Mouse (Mus musculus): ENCODE measurements around the gene Srprb. TPM values are rescaled to one million over a fixed set of nuclear protein-coding genes. Genes with fewer than 3 reads are reported as not detected.

Srprb gene
- 63.4 and 65.4 TPM in 2 replicates for polyA plus RNA-seq (2015; fragmentation: Nextera tagmentation; extraction: Ambion mirVana)

- Histone ChIP-seq H3K4me3 (peak within 1 kb of the TSS; percentile 86), H3K9ac (peak within 1 kb of the TSS; percentile 92), H3K27ac (peak within 1 kb of the TSS; percentile 89), H3K27me3 (no peaks in the 10 kb centered on the region), H3K36me3 (peaks cover 24% of the 10 kb centered on the region), H3K9me3 (no peaks in the 10 kb centered on the region), H3K4me1 (peaks cover 3% of the 10 kb centered on the region; the same call in 1 of the 2 replicates), H3K4me2 (peak within 1 kb of the TSS; percentile 60)
- under 1% methylated on average over 45 of the region's 45 CpGs for WGBS
- peak; percentile 92 for ATAC-seq (ENCODE audit: insufficient number of reproducible peaks, insufficient read depth, low FRiP score, low TSS enrichment, low read depth)
These were observed at the start of gene Srprb for GRCm38 (mm10) chr9:103201561-103202260. Gene Srprb (minus strand): TSS chr9:103202137.

- WGBS = 59% methylated on average over 4 of the region's 4 CpGs
These were observed 46.7 kb upstream of the Srprb start for GRCm38 (mm10) chr9:103248618-103249017.

GRCm38 (mm10) chr9:103246526-103247168 is 44.7 kb upstream of the Srprb start:
- Histone ChIP-seq H3K9me3 (no peaks in the 10 kb centered on the region), H3K4me2 (no peak overlapping the region), H3K27ac (no peak overlapping the region), H3K27me3 (no peaks in the 10 kb centered on the region), H3K4me3 (no peak overlapping the region), H3K9ac (no peak overlapping the region), H3K4me1 (no peaks in the 10 kb centered on the region), H3K36me3 (no peaks in the 10 kb centered on the region)
- ATAC-seq (ENCODE audit: insufficient number of reproducible peaks, insufficient read depth, low FRiP score, low TSS enrichment, low read depth) = no peak
- WGBS = 81% methylated on average over 8 of the region's 8 CpGs

More at GRCm38 (mm10) chr9:103248618-103249017, 46.7 kb upstream of the Srprb start:
- H3K27ac ChIP-seq = no peak overlapping the region
- H3K36me3 ChIP-seq = no peaks in the 10 kb centered on the region
- H3K4me2 ChIP-seq = no peak overlapping the region
- no peaks in the 10 kb centered on the region for H3K4me1 ChIP-seq
- H3K4me3 ChIP-seq = no peak overlapping the region
- no peak for ATAC-seq (ENCODE audit: insufficient number of reproducible peaks, insufficient read depth, low FRiP score, low TSS enrichment, low read depth)
- no peaks in the 10 kb centered on the region for H3K27me3 ChIP-seq
- no peak overlapping the region for H3K9ac ChIP-seq
- no peaks in the 10 kb centered on the region for H3K9me3 ChIP-seq

DNA sequence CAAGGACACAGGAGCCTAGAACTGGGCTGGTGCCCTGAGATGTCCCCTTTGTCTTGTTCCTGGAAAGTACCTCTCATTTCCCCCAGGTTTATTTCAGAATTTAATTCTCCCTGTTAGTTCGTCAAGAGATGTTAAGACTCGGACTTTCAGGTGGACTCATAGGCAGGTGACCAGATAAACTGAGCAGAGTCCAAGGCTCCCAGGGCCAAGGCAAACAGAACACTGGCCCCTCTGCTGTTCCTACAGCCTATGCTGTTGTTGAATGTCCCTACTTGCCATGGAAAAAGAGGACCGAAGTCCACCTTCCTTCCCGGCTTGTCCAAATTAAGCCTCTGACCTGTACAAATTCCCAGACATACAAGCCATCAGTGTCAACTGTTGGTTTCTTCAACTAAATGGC is 41.7 kb upstream of the Srprb start:
- no peak overlapping the region for H3K4me2 ChIP-seq
- no peaks in the 10 kb centered on the region for H3K4me1 ChIP-seq
- no peak overlapping the region for H3K9ac ChIP-seq
- WGBS = 92% methylated on average over 4 of the region's 4 CpGs
- no peaks in the 10 kb centered on the region for H3K36me3 ChIP-seq
- H3K4me3 ChIP-seq = no peak overlapping the region
- no peak for ATAC-seq (ENCODE audit: insufficient number of reproducible peaks, insufficient read depth, low FRiP score, low TSS enrichment, low read depth)
- no peak overlapping the region for H3K27ac ChIP-seq
- no peaks in the 10 kb centered on the region for H3K27me3 ChIP-seq
- H3K9me3 ChIP-seq = no peaks in the 10 kb centered on the region

DNA sequence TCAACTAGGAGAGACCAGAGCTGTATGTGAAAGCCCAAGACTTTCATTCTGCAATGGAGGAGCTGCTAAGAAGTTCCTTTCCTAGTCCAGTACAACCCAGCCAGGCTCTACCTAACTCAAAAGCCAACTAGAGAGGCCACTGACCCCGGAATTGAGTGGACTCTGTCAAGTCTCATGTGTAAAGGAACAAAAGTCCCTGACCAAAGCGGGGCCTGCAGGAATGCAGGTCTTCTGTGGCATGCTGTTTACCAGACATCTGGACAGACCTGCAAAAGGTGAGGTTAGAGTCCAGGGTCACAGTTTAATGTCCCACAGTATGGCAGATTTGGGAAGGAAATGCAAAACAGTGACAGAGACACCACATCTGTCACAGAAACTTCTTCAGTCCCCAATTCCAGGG is 39.3 kb upstream of the Srprb start:
- WGBS = 69% methylated on average over 2 of the region's 2 CpGs
- no peak for ATAC-seq (ENCODE audit: insufficient number of reproducible peaks, insufficient read depth, low FRiP score, low TSS enrichment, low read depth)
- Histone ChIP-seq H3K27ac (no peak overlapping the region), H3K4me2 (no peak overlapping the region), H3K27me3 (no peaks in the 10 kb centered on the region), H3K4me1 (no peaks in the 10 kb centered on the region), H3K9ac (no peak overlapping the region), H3K4me3 (no peak overlapping the region), H3K9me3 (no peaks in the 10 kb centered on the region), H3K36me3 (no peaks in the 10 kb centered on the region)

DNA sequence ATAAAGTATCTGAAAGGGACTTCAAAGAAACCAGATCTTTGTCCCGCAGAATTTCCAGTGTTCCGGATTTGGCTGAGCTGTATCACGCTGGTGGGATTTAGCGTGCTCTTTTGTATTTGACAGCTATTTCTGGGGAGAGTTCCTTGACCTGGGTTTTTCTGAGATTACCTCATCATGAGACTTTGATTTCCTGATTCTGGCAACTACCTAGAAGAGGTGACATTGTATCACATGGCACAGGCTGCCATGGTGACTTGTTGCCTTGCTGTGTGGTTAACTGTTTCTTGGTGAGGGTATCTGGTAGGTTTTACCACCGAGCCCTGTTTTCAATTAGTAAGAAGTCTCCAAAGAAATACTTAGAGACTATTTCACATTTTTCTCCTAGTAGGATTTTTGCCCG is 37.5 kb upstream of the Srprb start:
- Histone ChIP-seq H3K4me3 (no peak overlapping the region), H3K4me2 (no peak overlapping the region), H3K9me3 (no peaks in the 10 kb centered on the region), H3K27me3 (no peaks in the 10 kb centered on the region), H3K27ac (no peak overlapping the region), H3K36me3 (no peaks in the 10 kb centered on the region), H3K9ac (no peak overlapping the region), H3K4me1 (no peaks in the 10 kb centered on the region; the same call in 1 of the 2 replicates)
- no peak for ATAC-seq (ENCODE audit: insufficient number of reproducible peaks, insufficient read depth, low FRiP score, low TSS enrichment, low read depth)
- 78% methylated on average over 6 of the region's 6 CpGs for WGBS

- peak; percentile 20; the same call in 1 of the 2 replicates for ATAC-seq (ENCODE audit: insufficient number of reproducible peaks, insufficient read depth, low FRiP score, low TSS enrichment, low read depth)
- no peak overlapping the region for H3K4me2 ChIP-seq
- WGBS = 46% methylated on average over 7 of the region's 7 CpGs
These were observed 32.7 kb upstream of the Srprb start for GRCm38 (mm10) chr9:103234565-103235165.

GRCm38 (mm10) chr9:103234059-103234458 is 32.1 kb upstream of the Srprb start:
- Histone ChIP-seq H3K4me2 (no peak overlapping the region), H3K4me1 (peaks cover 13% of the 10 kb centered on the region), H3K9me3 (no peaks in the 10 kb centered on the region), H3K27me3 (no peaks in the 10 kb centered on the region), H3K9ac (no peak overlapping the region), H3K36me3 (no peaks in the 10 kb centered on the region), H3K27ac (peak overlapping the region; percentile 57; the same call in 1 of the 2 replicates), H3K4me3 (no peak overlapping the region)
- no peak; the same call in 1 of the 2 replicates for ATAC-seq (ENCODE audit: insufficient number of reproducible peaks, insufficient read depth, low FRiP score, low TSS enrichment, low read depth)
- 70% methylated on average over 7 of the region's 7 CpGs for WGBS

More at GRCm38 (mm10) chr9:103234565-103235165, 32.7 kb upstream of the Srprb start:
- H3K4me1 ChIP-seq = peaks cover 13% of the 10 kb centered on the region
- H3K27me3 ChIP-seq = no peaks in the 10 kb centered on the region
- H3K4me3 ChIP-seq = no peak overlapping the region
- H3K27ac ChIP-seq = peak overlapping the region; percentile 57
- no peaks in the 10 kb centered on the region for H3K36me3 ChIP-seq
- no peak overlapping the region for H3K9ac ChIP-seq
- no peaks in the 10 kb centered on the region for H3K9me3 ChIP-seq

- no peak overlapping the region for H3K9ac ChIP-seq
- no peaks in the 10 kb centered on the region for H3K9me3 ChIP-seq
- 59% methylated on average over 7 of the region's 7 CpGs for WGBS
- no peaks in the 10 kb centered on the region for H3K36me3 ChIP-seq
- no peak overlapping the region for H3K4me3 ChIP-seq
- no peak overlapping the region for H3K4me2 ChIP-seq
- H3K4me1 ChIP-seq = peaks cover 13% of the 10 kb centered on the region
- H3K27me3 ChIP-seq = no peaks in the 10 kb centered on the region
- no peak for ATAC-seq (ENCODE audit: insufficient number of reproducible peaks, insufficient read depth, low FRiP score, low TSS enrichment, low read depth)
- no peak overlapping the region for H3K27ac ChIP-seq
These were observed 31.1 kb upstream of the Srprb start for GRCm38 (mm10) chr9:103233006-103233395.

DNA sequence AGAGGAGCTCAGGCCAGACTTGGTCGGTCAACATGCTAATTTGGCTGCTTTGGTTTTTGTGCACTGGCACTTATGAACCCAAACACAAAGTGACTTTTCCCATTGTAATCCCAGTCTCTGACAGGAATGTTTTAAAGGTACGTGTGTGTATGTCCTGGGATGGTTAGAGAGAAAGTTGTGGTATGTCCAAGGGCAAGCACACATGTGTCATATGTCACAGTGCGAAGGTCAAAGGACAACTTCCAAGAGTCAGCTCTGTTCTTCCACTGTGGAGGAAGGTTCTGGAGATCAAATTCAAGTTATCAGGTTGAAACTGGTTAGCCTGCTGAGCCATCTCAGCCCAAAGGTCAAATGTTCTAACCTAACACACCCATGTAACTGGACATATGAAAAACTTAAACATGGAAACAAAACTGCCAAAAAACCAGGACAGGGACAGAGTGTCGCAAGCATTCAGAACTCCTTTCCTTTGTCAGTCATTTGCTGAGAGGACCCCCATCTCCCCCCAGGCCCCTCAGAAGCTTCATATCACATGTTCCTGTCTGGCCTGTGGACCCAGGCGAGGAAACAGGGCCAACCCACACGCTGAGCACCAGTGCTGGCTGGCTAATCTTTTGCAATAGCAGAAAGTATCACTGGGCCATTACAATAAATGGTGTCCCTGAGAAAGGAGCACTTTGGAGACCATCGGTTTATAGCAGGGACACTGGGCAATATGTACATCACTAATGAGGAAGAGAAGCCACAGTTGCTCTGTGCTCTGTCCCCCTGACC is 30.5 kb upstream of the Srprb start:
- 89% methylated on average over 7 of the region's 7 CpGs for WGBS
- H3K27me3 ChIP-seq = no peaks in the 10 kb centered on the region
- H3K9me3 ChIP-seq = no peaks in the 10 kb centered on the region
- no peak overlapping the region for H3K27ac ChIP-seq
- H3K4me1 ChIP-seq = peaks cover 13% of the 10 kb centered on the region
- no peaks in the 10 kb centered on the region for H3K36me3 ChIP-seq
- H3K4me2 ChIP-seq = no peak overlapping the region
- no peak overlapping the region for H3K4me3 ChIP-seq
- no peak overlapping the region for H3K9ac ChIP-seq
- no peak for ATAC-seq (ENCODE audit: insufficient number of reproducible peaks, insufficient read depth, low FRiP score, low TSS enrichment, low read depth)

Measured in embryonic facial prominence, embryonic 13.5 days (tissue).